17 mouse cellular contexts compared by ENCODE assay signal in the genomic region with DNA sequence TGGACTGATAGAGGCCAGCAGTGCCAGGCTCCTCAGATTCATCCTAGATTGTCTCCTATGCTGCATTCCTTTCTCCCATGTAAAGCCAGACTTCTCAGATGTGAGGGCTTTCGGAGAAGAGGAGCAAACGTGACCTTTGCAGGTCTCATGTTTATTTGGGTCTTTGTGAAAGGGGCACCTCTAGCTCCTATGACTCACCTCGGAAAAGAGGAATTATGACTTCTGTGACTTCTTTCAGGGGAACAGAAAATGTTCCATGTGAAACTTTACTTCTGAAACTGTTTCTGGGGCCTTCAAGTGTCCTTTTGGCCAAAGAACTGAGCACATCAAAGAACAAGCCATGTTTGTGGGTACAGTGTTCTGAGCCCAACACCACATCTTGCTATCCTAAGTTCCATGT.
"Had no signal": no experiment of that assay in that cellular context is flagged by ENCODE, and none has a peak within 500 bp of the region (broad histone marks: within the 10 kb centered on the region; RNA-seq: fewer than 3 reads in every experiment).

No protein-coding gene starts in this region.

- H3K36me3 ChIP-seq: liver, embryonic 13.5 days; neural tube, embryonic 13.5 days had no signal

- H3K9me3 ChIP-seq: liver, embryonic 13.5 days; neural tube, embryonic 13.5 days had no signal

- H3K27me3 ChIP-seq: liver, embryonic 13.5 days; neural tube, embryonic 13.5 days had no signal

- DNase-seq: kidney, adult 18-20 months; kidney, postnatal 36 days; layer of hippocampus, postnatal 36 days; liver, embryonic 13.5 days; lung, adult 2 months; lung, postnatal 14 days; lung, postnatal 4 days; midbrain, embryonic 14.5 days; retina, postnatal 1 day; thymus, adult 2 months; thymus, postnatal 14 days; thymus, postnatal 4 days had no signal

- H3K27ac ChIP-seq: kidney, postnatal 0 days; left cerebral cortex, adult 2 months; liver, embryonic 13.5 days; neural tube, embryonic 13.5 days; stomach, postnatal 0 days had no signal

- H3K4me1 ChIP-seq: liver, embryonic 13.5 days; neural tube, embryonic 13.5 days had no signal

- H3K4me3 ChIP-seq: left cerebral cortex, adult 2 months; liver, embryonic 13.5 days; myocyte; neural tube, embryonic 13.5 days had no signal

- H3K9ac ChIP-seq: liver, embryonic 13.5 days; neural tube, embryonic 13.5 days had no signal
